Mouse (Mus musculus) lung, postnatal 25 days (tissue): ENCODE measurements around the gene Arl6ip4.

Experiments
- DNase-seq: peaks from one replicate; pipeline ENCODE4 v3.0.0; 2022; ENCODE audit warnings: low spot score

Arl6ip4 gene

GRCm38 (mm10) chr5:124093852-124094604 is 21.9 kb upstream of the Arl6ip4 start:
- no peak for DNase-seq

GRCm38 (mm10) chr5:124095077-124095581 is 20.8 kb upstream of the Arl6ip4 start:
- DNase-seq, result no peak

- peak; percentile 99 for DNase-seq
Measured at GRCm38 (mm10) chr5:124095596-124096232, 20.2 kb upstream of the Arl6ip4 start, which contains the start of gene Abcb9. Gene Abcb9 (minus strand): TSS chr5:124095798.

GRCm38 (mm10) chr5:124098923-124099322 is 17.0 kb upstream of the Arl6ip4 start:
- DNase-seq, result no peak

GRCm38 (mm10) chr5:124100128-124101044 is 15.5 kb upstream of the Arl6ip4 start:
- no peak for DNase-seq

- no peak for DNase-seq
Measured at GRCm38 (mm10) chr5:124102326-124102725, 13.6 kb upstream of the Arl6ip4 start.

GRCm38 (mm10) chr5:124103020-124103419 is 12.9 kb upstream of the Arl6ip4 start:
- DNase-seq, result no peak

- DNase-seq, result no peak
Measured at GRCm38 (mm10) chr5:124103552-124103951, 12.3 kb upstream of the Arl6ip4 start.

GRCm38 (mm10) chr5:124111077-124111741 is 4.7 kb upstream of the Arl6ip4 start:
- DNase-seq, result peak; percentile 34

- DNase-seq, result peak; percentile 96
Measured at GRCm38 (mm10) chr5:124111742-124112497, 4.0 kb upstream of the Arl6ip4 start, which contains the start of gene Ogfod2. Gene Ogfod2 (plus strand): TSS chr5:124112297.

GRCm38 (mm10) chr5:124112531-124112930 is 3.4 kb upstream of the Arl6ip4 start:
- DNase-seq, result peak; percentile 17

- peak; percentile 29 for DNase-seq
Measured at GRCm38 (mm10) chr5:124113030-124113429, 2.9 kb upstream of the Arl6ip4 start.

GRCm38 (mm10) chr5:124114276-124115025 is 1.4 kb upstream of the Arl6ip4 start:
- DNase-seq, result no peak

- no peak for DNase-seq
Measured at GRCm38 (mm10) chr5:124115531-124115930, 358 bp upstream of the Arl6ip4 start.

- DNase-seq, result no peak
Measured at GRCm38 (mm10) chr5:124119204-124119603, 3.3 kb downstream of the Arl6ip4 start.

- no peak for DNase-seq
Measured at GRCm38 (mm10) chr5:124122357-124122756, 6.5 kb downstream of the Arl6ip4 start.

GRCm38 (mm10) chr5:124125093-124125492 is 9.2 kb downstream of the Arl6ip4 start:
- DNase-seq, result no peak

GRCm38 (mm10) chr5:124134261-124134660 is 18.4 kb downstream of the Arl6ip4 start:
- no peak for DNase-seq

- DNase-seq, result peak; percentile 17
Measured at GRCm38 (mm10) chr5:124138066-124138465, 22.2 kb downstream of the Arl6ip4 start.

- DNase-seq, result peak; percentile 81
Measured at GRCm38 (mm10) chr5:124149028-124149427, 33.1 kb downstream of the Arl6ip4 start.
